Mouse (Mus musculus): ENCODE data around the gene Ypel2.
A peak's percentile ranks its signal among the peaks of the same experiment; 100 is the strongest.

Gene Ypel2

DNA sequence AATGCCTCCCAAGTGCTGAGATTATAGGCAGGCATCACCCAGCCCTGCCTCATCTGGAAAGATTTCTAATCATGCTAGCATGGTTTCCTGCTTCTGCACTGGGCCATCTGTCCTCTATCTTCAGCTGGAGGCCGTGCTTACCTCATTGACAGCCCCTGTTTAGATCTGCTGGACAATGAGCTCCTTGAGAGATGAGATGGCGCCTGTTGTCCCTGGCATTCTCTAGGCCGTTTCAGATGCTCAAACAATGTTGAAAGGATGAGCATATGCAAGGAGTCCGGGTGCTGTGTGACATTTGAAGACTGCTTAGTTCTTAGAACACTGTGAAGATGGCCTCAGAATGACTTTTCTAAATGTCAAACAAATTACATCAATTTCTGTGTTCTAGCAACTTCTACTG lies 88.8 kb downstream of the Ypel2 start:
- DNase-seq (ENCODE audit: low read depth, low spot score), result no peak

DNA sequence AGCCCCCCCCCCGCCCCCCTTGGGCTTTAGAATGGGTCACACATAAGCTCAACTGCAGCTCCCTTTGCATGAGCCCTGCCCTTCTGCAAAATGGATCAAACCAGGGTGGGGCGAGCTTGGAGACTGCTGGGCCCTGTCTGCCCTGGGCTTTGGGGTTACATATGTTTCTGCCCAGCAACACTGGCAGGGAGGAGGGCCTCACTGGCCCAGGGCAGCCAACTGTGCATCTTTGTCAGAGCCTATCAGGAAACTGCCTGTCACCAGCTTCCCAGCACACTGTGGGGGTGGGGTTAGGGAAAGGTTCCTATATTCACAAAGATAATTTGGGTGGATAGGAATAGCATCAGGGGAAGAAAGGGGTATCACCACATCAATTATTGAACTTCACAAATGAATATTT lies 95.1 kb downstream of the Ypel2 start:
- no peak for DNase-seq (ENCODE audit: low read depth, low spot score)

DNA sequence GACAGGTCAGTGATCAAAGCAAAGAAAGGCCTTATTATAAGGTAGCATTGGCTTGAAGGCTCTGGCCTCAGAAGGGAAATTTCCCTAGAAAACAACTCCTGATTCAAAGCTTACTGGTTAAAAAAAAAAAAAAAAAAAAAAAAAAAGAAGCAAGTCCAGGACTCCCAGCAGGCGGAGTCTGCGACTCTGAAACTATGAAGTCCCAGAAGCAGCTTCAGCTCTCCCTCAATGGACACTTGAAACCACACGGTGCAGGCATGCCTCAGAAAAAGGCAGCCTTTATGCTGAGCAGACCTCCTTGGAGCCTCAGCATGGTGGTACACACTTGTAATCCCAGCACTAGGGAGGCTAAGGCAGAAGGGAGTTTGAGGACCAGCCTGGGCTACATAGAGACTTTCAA lies 97.9 kb downstream of the Ypel2 start:
- no peak for DNase-seq (ENCODE audit: low read depth, low spot score)

DNA sequence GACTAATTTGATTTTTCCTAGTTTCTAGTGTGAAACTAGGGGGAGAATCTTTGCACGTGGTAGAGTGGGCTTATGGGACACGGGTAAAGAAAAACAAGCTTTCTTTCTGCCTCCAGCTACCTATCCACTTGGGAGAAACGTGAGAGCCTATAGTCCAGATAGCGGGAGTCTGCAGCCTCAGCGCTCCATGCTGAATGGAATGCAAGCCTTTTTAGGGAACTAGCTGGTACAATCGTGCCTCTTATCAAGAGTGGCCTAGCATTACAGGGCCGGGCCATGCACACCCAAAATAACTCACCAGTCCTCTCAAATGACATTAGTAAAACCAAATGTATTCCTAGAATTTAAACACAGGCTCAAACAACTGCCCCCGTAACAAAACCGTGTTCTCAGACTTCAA lies 98.4 kb downstream of the Ypel2 start:
- no peak for DNase-seq (ENCODE audit: low read depth, low spot score)

GRCm38 (mm10) chr11:86894171-86894577 lies 99.3 kb downstream of the Ypel2 start:
- peak; percentile 56 for DNase-seq (ENCODE audit: low read depth, low spot score)

GRCm38 (mm10) chr11:86892996-86893670 lies 100.4 kb downstream of the Ypel2 start:
- DNase-seq (ENCODE audit: low read depth, low spot score), result no peak

All from retina, postnatal 7 days (tissue).